Mouse (Mus musculus) neural tube, embryonic 14.5 days (tissue): Measurements from ENCODE around the gene N6amt1. TPM values are rescaled to one million over a fixed set of nuclear protein-coding genes. Genes with fewer than 3 reads are reported as not detected.
A peak's percentile ranks its signal among the peaks of the same experiment; 100 is the strongest.

Source experiments
- ATAC-seq: fragments of 200-750 bp; cut with Nextera tagmentation; 2 replicates; pipeline ENCODE4 v1.8.0; 2017; ENCODE audit warnings: low read depth, mild to moderate bottlenecking, moderate TSS enrichment, moderate library complexity
- H3K27ac ChIP-seq: fragments of 300-500 bp; sonication (generic); 2 replicates; pipeline ENCODE4 v1.5.1; 2014; ENCODE audit warnings: low read depth, mild to moderate bottlenecking, control low read depth, low read length, moderate library complexity, mixed read lengths
- H3K27me3 ChIP-seq: fragments of 300-500 bp; sonication (generic); 2 replicates; pipeline ENCODE4 v1.6.1; 2014; ENCODE audit warnings: low read length; ENCODE audit not compliant: control insufficient read depth, insufficient read depth
- H3K36me3 ChIP-seq: fragments of 300-500 bp; sonication (generic); 2 replicates; pipeline ENCODE4 v1.6.1; 2014; ENCODE audit warnings: low read length, mixed read lengths; ENCODE audit not compliant: control insufficient read depth, insufficient read depth
- H3K4me1 ChIP-seq: fragments of 300-500 bp; sonication (generic); 2 replicates; pipeline ENCODE4 v1.6.1; 2014; ENCODE audit warnings: low read length; ENCODE audit not compliant: control insufficient read depth, insufficient read depth
- H3K4me2 ChIP-seq: fragments of 300-500 bp; sonication (generic); 2 replicates; pipeline ENCODE4 v1.6.1; 2014; ENCODE audit warnings: mild to moderate bottlenecking, low read depth, low read length, control low read depth
- H3K4me3 ChIP-seq: fragments of 300-500 bp; sonication (generic); 2 replicates; pipeline ENCODE4 v1.5.1; 2014; ENCODE audit warnings: low read depth, low read length, control low read depth, mixed read lengths
- H3K9ac ChIP-seq: fragments of 300-500 bp; sonication (generic); replicated peaks from 2 replicates; pipeline ENCODE4 v1.6.1; 2014; ENCODE audit warnings: low read depth, mild to moderate bottlenecking, control low read depth, low read length, mixed read lengths
- H3K9me3 ChIP-seq: fragments of 300-500 bp; sonication (generic); 2 replicates; pipeline ENCODE4 v1.6.1; 2016; ENCODE audit warnings: low read length; ENCODE audit not compliant: control insufficient read depth
- WGBS: fragments of 180-500 bp; shearing (Covaris S2); extraction: QIAGEN DNeasy Blood & Tissue Kit; methylation state at CpG from one replicate; pipeline ENCODE4 v1.1.7; 2014; 5-methylcytosine and 5-hydroxymethylcytosine counted together
- polyA plus RNA-seq: library from polyadenylated mRNA; unstranded; fragments of >200 nt; fragmentation: Nextera tagmentation; extraction: Ambion mirVana; gene quantifications from 2 replicates; pipeline ENCODE4 v1.2.1, GENCODE M21; 2014

N6amt1 gene
- polyA plus RNA-seq, result 25.9 and 26.4 TPM in 2 replicates

DNA sequence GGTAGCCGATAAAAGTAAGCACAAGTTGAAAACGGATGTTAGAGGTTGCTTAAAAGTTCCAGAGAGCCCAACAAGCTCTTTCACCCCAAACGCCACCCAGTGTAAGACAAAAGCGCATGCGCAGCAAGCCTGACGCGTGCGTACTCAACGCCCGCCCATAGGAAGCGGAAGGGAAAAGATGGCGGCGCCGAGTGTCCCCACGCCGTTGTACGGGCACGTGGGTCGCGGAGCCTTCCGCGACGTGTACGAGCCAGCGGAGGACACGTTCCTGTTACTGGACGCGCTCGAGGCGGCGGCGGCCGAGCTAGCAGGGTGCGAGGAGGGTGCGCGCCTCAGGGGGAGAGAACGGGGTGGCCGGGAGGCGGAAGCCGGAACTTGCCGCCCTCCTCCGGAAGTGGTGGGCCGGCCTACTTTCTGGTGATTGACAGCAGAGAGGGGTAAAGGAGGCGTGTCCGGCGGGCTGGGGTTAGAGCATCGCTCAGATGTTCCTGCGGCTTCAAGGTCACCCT is at the start of gene N6amt1:
N6amt1 (plus strand) TSS at position 111 of the 509 bp plus-strand sequence.
- peaks cover 6% of the 10 kb centered on the region; the same call in 1 of the 2 replicates for H3K36me3 ChIP-seq
- under 1% methylated on average over 48 of the region's 48 CpGs for WGBS
- peak within 1 kb of the TSS; percentile 69 for H3K4me3 ChIP-seq
- H3K9ac ChIP-seq, result peak within 1 kb of the TSS; percentile 69
- H3K27me3 ChIP-seq, result no peaks in the 10 kb centered on the region
- H3K9me3 ChIP-seq, result no peaks in the 10 kb centered on the region
- ATAC-seq, result peak; percentile 99
- peak within 1 kb of the TSS; percentile 47 for H3K4me2 ChIP-seq
- no peaks in the 10 kb centered on the region for H3K4me1 ChIP-seq
- peak within 1 kb of the TSS; percentile 93 for H3K27ac ChIP-seq

DNA sequence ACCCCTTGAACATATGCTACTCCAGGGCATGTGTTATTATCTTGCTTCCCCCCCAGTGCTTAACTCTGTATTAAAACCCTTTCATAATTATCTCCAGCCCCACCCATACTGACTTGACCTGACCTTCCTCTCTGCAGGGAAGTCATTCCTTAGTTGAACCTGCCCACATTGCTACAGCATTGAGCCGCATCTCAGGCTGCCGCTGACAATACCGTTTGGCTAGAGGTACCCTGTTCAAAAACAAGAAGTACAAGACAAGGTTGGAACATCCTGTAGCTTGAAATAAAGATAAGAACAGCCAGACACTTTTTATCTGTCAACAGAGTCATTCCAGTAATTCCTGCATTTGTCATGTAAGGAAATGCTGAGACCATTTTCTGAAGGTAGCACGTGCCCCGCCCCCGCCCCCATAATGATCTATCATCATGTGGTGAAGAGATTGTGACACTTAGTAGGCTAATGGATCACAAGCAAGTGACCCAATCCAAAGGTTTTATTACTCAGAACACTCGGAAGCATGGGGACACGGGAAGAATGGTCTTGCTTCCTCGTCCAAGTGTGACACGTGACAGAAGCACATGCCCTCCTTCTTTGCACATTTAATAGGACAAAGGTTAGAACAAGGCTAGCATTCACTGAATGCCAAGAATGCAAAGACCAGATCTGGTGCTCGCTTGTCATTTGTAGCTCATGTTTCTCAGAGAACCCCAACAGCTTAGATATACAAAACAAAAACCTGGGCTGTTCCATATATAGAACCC is 48.6 kb upstream of the N6amt1 start:
- no peak for ATAC-seq
- 83% methylated on average over 11 of the region's 11 CpGs for WGBS

DNA sequence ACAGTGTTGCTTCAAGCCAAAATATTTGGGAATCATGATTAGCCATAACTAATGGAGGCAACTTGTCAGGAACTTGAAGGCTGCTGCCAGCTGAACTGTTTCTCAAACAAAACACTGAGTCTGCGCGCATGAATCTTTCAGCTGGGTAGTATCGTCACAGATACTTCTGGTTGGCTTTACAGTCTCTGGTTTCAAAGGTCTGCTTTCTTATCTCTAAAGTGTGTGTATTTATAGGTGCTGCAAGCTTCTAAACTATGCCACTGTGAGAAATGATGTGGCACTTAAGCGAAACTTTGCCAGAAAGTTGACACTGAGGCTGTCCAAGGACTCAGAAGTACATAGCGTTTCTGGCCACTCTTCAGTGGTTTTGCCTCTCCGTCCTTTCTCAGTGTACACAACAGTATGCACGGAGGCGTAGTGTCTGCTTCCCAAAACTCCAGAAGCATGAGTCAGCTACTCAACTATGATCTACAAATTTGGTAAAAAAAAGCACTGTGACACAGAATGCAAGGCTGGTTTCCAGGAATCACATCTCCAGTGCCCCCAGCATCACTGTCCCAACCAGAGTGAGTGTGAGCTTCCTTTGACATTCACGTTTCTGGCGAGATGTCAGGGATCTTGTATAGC is 46.8 kb upstream of the N6amt1 start:
- H3K27me3 ChIP-seq, result no peaks in the 10 kb centered on the region
- ATAC-seq, result no peak
- H3K9ac ChIP-seq, result no peak overlapping the region
- H3K36me3 ChIP-seq, result no peaks in the 10 kb centered on the region
- no peak overlapping the region for H3K27ac ChIP-seq
- no peaks in the 10 kb centered on the region for H3K4me1 ChIP-seq
- H3K4me3 ChIP-seq, result no peak overlapping the region
- H3K4me2 ChIP-seq, result no peak overlapping the region
- 87% methylated on average over 10 of the region's 10 CpGs for WGBS
- H3K9me3 ChIP-seq, result no peaks in the 10 kb centered on the region

More for the DNA sequence above, 48.6 kb upstream of the N6amt1 start:
- no peak overlapping the region for H3K27ac ChIP-seq
- H3K4me1 ChIP-seq, result no peaks in the 10 kb centered on the region
- no peaks in the 10 kb centered on the region for H3K27me3 ChIP-seq
- no peaks in the 10 kb centered on the region for H3K36me3 ChIP-seq
- no peak overlapping the region for H3K9ac ChIP-seq
- no peak overlapping the region for H3K4me3 ChIP-seq
- no peaks in the 10 kb centered on the region for H3K9me3 ChIP-seq
- no peak overlapping the region for H3K4me2 ChIP-seq

DNA sequence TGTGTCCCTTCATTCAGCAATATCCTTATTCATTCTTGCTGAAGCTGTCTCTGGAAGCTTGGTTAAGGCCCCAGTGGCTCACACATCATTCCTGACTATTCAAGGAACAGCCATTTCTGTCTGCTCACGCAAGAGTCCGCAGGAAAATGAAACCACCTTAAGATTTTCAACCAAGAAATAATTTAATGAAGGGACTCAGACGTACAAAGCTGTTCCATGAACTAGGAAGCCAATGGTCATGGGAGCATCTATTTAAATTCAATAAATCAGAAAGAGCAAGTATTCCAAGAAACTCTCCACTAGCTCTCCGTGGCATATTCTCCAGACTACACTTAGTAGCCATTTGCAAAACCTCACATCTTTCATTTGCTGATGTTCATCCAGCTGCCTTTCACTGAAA is 43.3 kb upstream of the N6amt1 start:
- H3K27ac ChIP-seq, result no peak overlapping the region
- H3K4me2 ChIP-seq, result no peak overlapping the region
- H3K4me3 ChIP-seq, result no peak overlapping the region
- no peak for ATAC-seq
- no peaks in the 10 kb centered on the region for H3K9me3 ChIP-seq
- WGBS, result 86% methylated on average over 4 of the region's 4 CpGs
- no peaks in the 10 kb centered on the region for H3K4me1 ChIP-seq
- H3K27me3 ChIP-seq, result no peaks in the 10 kb centered on the region
- no peak overlapping the region for H3K9ac ChIP-seq
- no peaks in the 10 kb centered on the region for H3K36me3 ChIP-seq

DNA sequence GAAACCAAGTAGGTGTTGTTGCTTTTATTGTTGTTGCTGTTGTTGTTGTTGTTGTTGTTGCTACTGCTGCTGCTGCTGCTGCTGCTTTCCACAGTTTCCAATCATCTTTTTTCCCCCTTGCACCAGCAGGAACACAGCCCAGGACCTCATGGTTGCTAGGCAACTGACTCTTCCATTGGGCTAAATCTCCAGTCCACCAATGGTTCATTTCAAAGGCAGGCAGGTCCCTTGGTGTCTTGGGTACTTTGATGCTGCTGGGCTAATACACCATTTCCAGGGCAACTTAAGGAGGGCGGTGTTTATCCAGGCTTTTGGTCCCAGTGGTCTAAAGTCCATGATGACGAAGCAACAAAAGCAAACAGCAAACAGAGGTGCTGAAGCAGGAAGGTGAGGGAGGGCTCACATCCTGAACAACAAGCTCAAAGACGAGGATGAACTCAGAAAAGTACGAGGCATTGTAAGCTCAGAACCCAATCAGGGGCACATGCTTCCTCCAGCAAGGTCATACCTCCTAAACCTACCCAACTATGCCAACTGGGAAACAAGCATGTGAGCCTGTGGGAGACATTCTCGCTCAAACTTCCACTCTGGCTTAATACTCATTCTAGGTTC is 35.7 kb upstream of the N6amt1 start:
- Histone ChIP-seq H3K27ac (no peak overlapping the region), H3K4me3 (no peak overlapping the region)

GRCm38 (mm10) chr16:87318998-87319397 is 35.0 kb upstream of the N6amt1 start:
- H3K36me3 ChIP-seq, result no peaks in the 10 kb centered on the region
- no peak for ATAC-seq
- no peaks in the 10 kb centered on the region for H3K27me3 ChIP-seq
- H3K4me3 ChIP-seq, result no peak overlapping the region
- WGBS, result 38% methylated on average over 5 of the region's 5 CpGs
- no peak overlapping the region for H3K27ac ChIP-seq
- H3K4me1 ChIP-seq, result 0 out of 2 replicates have a peak, but pooled peaks cover 12% of the 10 kb centered on the region
- H3K4me2 ChIP-seq, result no peak overlapping the region
- H3K9me3 ChIP-seq, result no peaks in the 10 kb centered on the region
- H3K9ac ChIP-seq, result no peak overlapping the region

More for the DNA sequence above, 35.7 kb upstream of the N6amt1 start:
- H3K9ac ChIP-seq, result no peak overlapping the region
- no peaks in the 10 kb centered on the region for H3K27me3 ChIP-seq
- WGBS, result 57% methylated on average over 5 of the region's 5 CpGs
- no peaks in the 10 kb centered on the region for H3K36me3 ChIP-seq
- H3K9me3 ChIP-seq, result no peaks in the 10 kb centered on the region
- H3K4me1 ChIP-seq, result 0 out of 2 replicates have a peak, but pooled peaks cover 12% of the 10 kb centered on the region
- H3K4me2 ChIP-seq, result no peak overlapping the region
- ATAC-seq, result peak; percentile 53; the same call in 1 of the 2 replicates

GRCm38 (mm10) chr16:87319541-87320251 is 34.3 kb upstream of the N6amt1 start:
- no peak overlapping the region for H3K27ac ChIP-seq
- H3K9me3 ChIP-seq, result no peaks in the 10 kb centered on the region
- no peak overlapping the region for H3K4me3 ChIP-seq
- 0 out of 2 replicates have a peak, but pooled peaks cover 12% of the 10 kb centered on the region for H3K4me1 ChIP-seq
- peak; percentile 53; the same call in 1 of the 2 replicates for ATAC-seq
- WGBS, result 48% methylated on average over 5 of the region's 5 CpGs
- H3K9ac ChIP-seq, result no peak overlapping the region
- no peak overlapping the region for H3K4me2 ChIP-seq
- no peaks in the 10 kb centered on the region for H3K27me3 ChIP-seq
- no peaks in the 10 kb centered on the region for H3K36me3 ChIP-seq

DNA sequence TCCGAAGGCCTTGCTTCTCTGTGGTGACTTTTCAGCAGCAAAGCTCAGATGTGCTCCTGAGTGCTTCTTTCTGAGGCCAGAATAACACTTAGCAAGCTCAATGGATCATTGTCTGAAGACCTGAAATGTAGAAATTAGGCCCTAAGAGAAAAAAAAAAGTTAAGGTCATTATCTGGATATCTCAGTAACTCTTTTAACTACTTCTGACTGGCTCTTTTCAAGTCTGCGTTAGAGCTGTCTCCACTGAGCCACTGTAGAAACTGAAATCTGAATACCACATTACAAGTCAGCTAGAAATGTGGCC is 33.8 kb upstream of the N6amt1 start:
- ATAC-seq, result no peak
- 33% methylated on average over 2 of the region's 2 CpGs for WGBS
- no peaks in the 10 kb centered on the region for H3K27me3 ChIP-seq

More for the DNA sequence above, 33.8 kb upstream of the N6amt1 start:
- Histone ChIP-seq H3K36me3 (no peaks in the 10 kb centered on the region), H3K27ac (no peak overlapping the region), H3K4me2 (no peak overlapping the region), H3K4me1 (0 out of 2 replicates have a peak, but pooled peaks cover 12% of the 10 kb centered on the region), H3K4me3 (no peak overlapping the region), H3K9me3 (no peaks in the 10 kb centered on the region), H3K9ac (no peak overlapping the region)
